Mouse (Mus musculus) myocyte (in vitro differentiated cells): ENCODE data around the gene Shank2. TPM values are rescaled to one million over a fixed set of nuclear protein-coding genes. Genes with fewer than 3 reads are reported as not detected.

Experiments
- H3K27me3 ChIP-seq: one replicate; pipeline ENCODE4 v1.6.1; 2011; ENCODE audit not compliant: control insufficient read depth, insufficient read depth, insufficient read length
- H3K36me3 ChIP-seq: one replicate; pipeline ENCODE4 v1.6.1; 2011; ENCODE audit not compliant: control insufficient read depth, insufficient read depth
- H3K4me2 ChIP-seq: one replicate; pipeline ENCODE4 v1.6.1; 2011; ENCODE audit warnings: low read depth, control low read depth
- H3K4me3 ChIP-seq: one replicate; pipeline ENCODE4 v1.5.1; 2011; ENCODE audit warnings: mild to moderate bottlenecking, control low read depth, moderate library complexity
- H3K79me2 ChIP-seq: one replicate; pipeline ENCODE4 v1.6.1; 2011; ENCODE audit not compliant: control insufficient read depth, insufficient read depth
- H3ac ChIP-seq: one replicate; pipeline ENCODE4 v1.6.1; 2011; ENCODE audit not compliant: control insufficient read depth, insufficient read length
- CEBPB ChIP-seq: IDR thresholded peaks from 2 replicates; pipeline ENCODE4 v1.6.1; 2011; ENCODE audit warnings: mild to moderate bottlenecking, moderate library complexity; ENCODE audit not compliant: poor library complexity, insufficient read depth, severe bottlenecking
- E2F4 ChIP-seq: IDR thresholded peaks from one replicate; pipeline ENCODE4 v1.6.1; 2011; ENCODE audit warnings: mild to moderate bottlenecking, control low read depth, moderate library complexity; ENCODE audit not compliant: insufficient read depth
- MAX ChIP-seq: IDR thresholded peaks from one replicate; pipeline ENCODE4 v1.6.1; 2011; ENCODE audit warnings: low read depth, mild to moderate bottlenecking, control low read depth
- MYOD1 ChIP-seq, 3 experiments: IDR thresholded peaks; one replicate each; pipeline ENCODE4 v1.6.1; 2011; ENCODE audit warnings: control low read depth in 2 of 3, low read depth in 2 of 3, mild to moderate bottlenecking in 2 of 3, moderate library complexity in 1 of 3; ENCODE audit not compliant: insufficient read length in 2 of 3, control insufficient read depth in 1 of 3
- MYOG ChIP-seq, 3 experiments: IDR thresholded peaks; one replicate each; pipeline ENCODE4 v1.6.1; 2011; ENCODE audit warnings: control low read depth in 2 of 3, low read depth in 2 of 3, mild to moderate bottlenecking in 2 of 3; ENCODE audit not compliant: insufficient read length in 2 of 3, control insufficient read depth in 1 of 3, insufficient read depth in 1 of 3
- POLR2A ChIP-seq: IDR thresholded peaks from one replicate; pipeline ENCODE4 v1.6.1; 2011; ENCODE audit warnings: low read depth, mild to moderate bottlenecking, control low read depth, moderate library complexity; ENCODE audit not compliant: insufficient read length
- POLR2AphosphoS2 ChIP-seq: IDR thresholded peaks from one replicate; pipeline ENCODE4 v1.6.1; 2011; ENCODE audit warnings: low read depth, control low read depth; ENCODE audit not compliant: insufficient read length
- REST ChIP-seq: IDR thresholded peaks from one replicate; pipeline ENCODE4 v1.6.1; 2011; ENCODE audit warnings: mild to moderate bottlenecking, control low read depth, moderate library complexity; ENCODE audit not compliant: insufficient read depth, insufficient read length
- SRF ChIP-seq: IDR thresholded peaks from one replicate; pipeline ENCODE4 v1.6.1; 2011; ENCODE audit warnings: low read depth; ENCODE audit not compliant: control insufficient read depth, insufficient read length
- TCF12 ChIP-seq: IDR thresholded peaks from one replicate; pipeline ENCODE4 v1.6.1; 2011; ENCODE audit warnings: mild to moderate bottlenecking, control low read depth; ENCODE audit not compliant: poor library complexity, insufficient read depth, severe bottlenecking
- TCF3 ChIP-seq: IDR thresholded peaks from one replicate; pipeline ENCODE4 v1.6.1; 2011; ENCODE audit warnings: low read depth, control low read depth; ENCODE audit not compliant: insufficient read length
- USF1 ChIP-seq: IDR thresholded peaks from one replicate; pipeline ENCODE4 v1.6.1; 2011; ENCODE audit warnings: low read depth, mild to moderate bottlenecking, control low read depth, moderate library complexity
- polyA plus RNA-seq: library from polyadenylated mRNA; unstranded; fragments of >200 nt; fragmentation: generic; extraction: Trizol; gene quantifications from one replicate; pipeline ENCODE4 v1.2.1, GENCODE M21; 2012; ENCODE audit warnings: missing spikeins

Gene Shank2
- polyA plus RNA-seq, 1 experiment = 0.07 TPM

- Histone ChIP-seq H3K27me3 (no peaks in the 10 kb centered on the region), H3ac (no peak overlapping the region), H3K4me2 (no peak overlapping the region), H3K36me3 (no peaks in the 10 kb centered on the region), H3K79me2 (no peaks in the 10 kb centered on the region), H3K4me3 (no peak overlapping the region)
- no peak for TF ChIP-seq USF1
- no peak for TF ChIP-seq CEBPB
- TF ChIP-seq REST = no peak
- no peak for TF ChIP-seq MAX
- no peak for TF ChIP-seq POLR2A
- no peak for TF ChIP-seq MYOD1 (IDR thresholded peaks at IDR 0.05; ENCODE audit: control insufficient read depth in 1 of 3, insufficient read length in 2 of 3, low read depth in 2 of 3)
- no peak for TF ChIP-seq TCF12
- no peak for TF ChIP-seq SRF
- TF ChIP-seq E2F4 = no peak
- no peak for TF ChIP-seq POLR2AphosphoS2
Measured at GRCm38 (mm10) chr7:144239571-144240370, 238.0 kb downstream of the Shank2 start.

GRCm38 (mm10) chr7:144240736-144241343 is 239.1 kb downstream of the Shank2 start:
- no peaks in the 10 kb centered on the region for H3K79me2 ChIP-seq
- no peaks in the 10 kb centered on the region for H3K27me3 ChIP-seq
- no peak overlapping the region for H3K4me3 ChIP-seq
- H3K36me3 ChIP-seq = no peaks in the 10 kb centered on the region
- H3K4me2 ChIP-seq = no peak overlapping the region
- no peak for TF ChIP-seq POLR2AphosphoS2
- TF ChIP-seq SRF = no peak
- no peak for TF ChIP-seq TCF12
- no peak for TF ChIP-seq MYOG (IDR thresholded peaks at IDR 0.05; ENCODE audit: control insufficient read depth in 1 of 3, insufficient read depth in 1 of 3, insufficient read length in 2 of 3, low read depth in 2 of 3)
- TF ChIP-seq CEBPB = no peak
- TF ChIP-seq POLR2A = no peak
- TF ChIP-seq MYOD1 (IDR thresholded peaks at IDR 0.05; ENCODE audit: control insufficient read depth in 1 of 3, insufficient read length in 2 of 3, low read depth in 2 of 3) = no peak
- TF ChIP-seq TCF3 = no peak
- TF ChIP-seq USF1 = no peak
- TF ChIP-seq MAX = no peak
- TF ChIP-seq REST = no peak
- no peak for TF ChIP-seq E2F4
- H3ac ChIP-seq = no peak overlapping the region

GRCm38 (mm10) chr7:144244203-144244602 is 242.5 kb downstream of the Shank2 start:
- H3ac ChIP-seq = no peak overlapping the region
- no peaks in the 10 kb centered on the region for H3K79me2 ChIP-seq
- H3K4me2 ChIP-seq = no peak overlapping the region
- H3K4me3 ChIP-seq = no peak overlapping the region
- TF ChIP-seq MYOD1 (IDR thresholded peaks at IDR 0.05; ENCODE audit: control insufficient read depth in 1 of 3, insufficient read length in 2 of 3, low read depth in 2 of 3) = peak in 1 of 3 experiments; percentile 11
- TF ChIP-seq USF1 = no peak
- no peak for TF ChIP-seq POLR2A
- no peaks in the 10 kb centered on the region for H3K36me3 ChIP-seq
- no peaks in the 10 kb centered on the region for H3K27me3 ChIP-seq

- Histone ChIP-seq H3K27me3 (no peaks in the 10 kb centered on the region), H3ac (no peak overlapping the region), H3K79me2 (no peaks in the 10 kb centered on the region), H3K4me2 (no peak overlapping the region), H3K4me3 (no peak overlapping the region), H3K36me3 (no peaks in the 10 kb centered on the region)
- TF ChIP-seq MAX (no peak), E2F4 (no peak), REST (no peak), MYOD1 (IDR thresholded peaks at IDR 0.05; ENCODE audit: control insufficient read depth in 1 of 3, insufficient read length in 2 of 3, low read depth in 2 of 3) (no peak), TCF12 (no peak), TCF3 (no peak), USF1 (no peak), POLR2A (no peak), MYOG (IDR thresholded peaks at IDR 0.05; ENCODE audit: control insufficient read depth in 1 of 3, insufficient read depth in 1 of 3, insufficient read length in 2 of 3, low read depth in 2 of 3) (no peak), SRF (no peak), CEBPB (no peak), POLR2AphosphoS2 (no peak)
Measured at GRCm38 (mm10) chr7:144246271-144246670, 244.5 kb downstream of the Shank2 start.
